Mouse (Mus musculus) E14TG2a.4 (cell line): ENCODE data around the gene Gm5269.

Experiments
- CTCF ChIP-seq: conservative IDR thresholded peaks from 2 replicates; pipeline ENCODE4 v1.5.1; 2014; ENCODE audit warnings: low read length
- NANOG ChIP-seq: IDR thresholded peaks from 2 replicates; pipeline ENCODE4 v1.6.1; 2014; ENCODE audit warnings: borderline replicate concordance, low read length, mixed read lengths
- POU5F1 ChIP-seq: IDR thresholded peaks from 2 replicates; pipeline ENCODE4 v1.6.1; 2014; ENCODE audit warnings: low read length, borderline replicate concordance

DNA sequence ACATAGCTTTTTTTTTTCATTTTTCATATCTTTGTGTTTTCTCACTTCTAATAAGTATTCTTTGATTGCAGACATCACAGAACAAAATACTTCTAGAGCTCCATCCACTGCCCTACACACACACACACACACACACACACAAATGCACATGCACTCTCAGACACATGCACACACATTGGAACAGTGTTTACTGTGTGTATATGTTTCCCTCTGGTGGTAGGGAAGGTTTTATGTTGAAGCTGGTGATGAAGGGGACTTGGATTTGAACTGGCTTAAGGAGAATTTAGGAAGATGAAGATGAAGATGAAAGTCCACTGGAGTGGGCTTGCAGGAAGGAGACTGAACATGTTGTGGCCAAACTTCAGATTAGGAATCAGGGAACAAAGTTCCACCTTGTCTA, 41.1 kb upstream of the Gm5269 start:
- TF ChIP-seq CTCF (no peak), POU5F1 (no peak), NANOG (no peak)
